Mouse (Mus musculus): ENCODE results near the gene Csf1.

Csf1 gene

DNA sequence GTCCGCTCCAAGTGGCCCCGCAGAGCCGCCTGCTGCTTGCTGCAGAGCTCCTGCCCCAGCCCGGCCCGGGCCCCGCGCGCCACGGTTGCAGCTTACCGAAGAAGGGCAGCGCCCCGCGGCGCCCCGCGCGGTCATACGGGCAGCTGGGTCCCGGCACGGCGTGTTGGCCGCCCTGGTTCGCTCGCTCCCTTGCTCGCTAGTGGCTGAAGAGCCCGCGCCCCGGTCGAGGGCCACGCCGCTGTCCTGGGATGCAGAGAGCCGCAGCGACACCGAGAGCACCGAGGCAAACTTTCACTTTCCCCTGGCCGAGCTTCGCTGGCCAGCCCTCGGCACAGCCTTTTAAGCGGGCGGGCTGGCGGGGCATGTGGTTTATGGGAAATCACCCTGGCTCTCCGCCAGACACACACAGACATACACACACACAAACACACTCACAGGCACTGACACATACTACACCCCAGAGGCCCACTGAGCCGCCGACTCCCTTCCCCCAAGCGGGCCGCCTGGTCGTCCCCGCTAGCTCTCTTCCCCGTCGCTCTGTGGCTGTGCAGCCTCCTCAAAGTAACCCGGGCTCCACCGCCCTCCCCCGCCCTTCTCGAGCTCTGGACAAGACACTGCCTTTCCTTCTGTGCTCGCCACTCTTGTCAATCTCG, at the start of gene Csf1:
Gene Csf1, minus strand, starts transcription at position 541 of the 653 bp plus-strand sequence.
- peak; percentile 75 for DNase-seq

DNA sequence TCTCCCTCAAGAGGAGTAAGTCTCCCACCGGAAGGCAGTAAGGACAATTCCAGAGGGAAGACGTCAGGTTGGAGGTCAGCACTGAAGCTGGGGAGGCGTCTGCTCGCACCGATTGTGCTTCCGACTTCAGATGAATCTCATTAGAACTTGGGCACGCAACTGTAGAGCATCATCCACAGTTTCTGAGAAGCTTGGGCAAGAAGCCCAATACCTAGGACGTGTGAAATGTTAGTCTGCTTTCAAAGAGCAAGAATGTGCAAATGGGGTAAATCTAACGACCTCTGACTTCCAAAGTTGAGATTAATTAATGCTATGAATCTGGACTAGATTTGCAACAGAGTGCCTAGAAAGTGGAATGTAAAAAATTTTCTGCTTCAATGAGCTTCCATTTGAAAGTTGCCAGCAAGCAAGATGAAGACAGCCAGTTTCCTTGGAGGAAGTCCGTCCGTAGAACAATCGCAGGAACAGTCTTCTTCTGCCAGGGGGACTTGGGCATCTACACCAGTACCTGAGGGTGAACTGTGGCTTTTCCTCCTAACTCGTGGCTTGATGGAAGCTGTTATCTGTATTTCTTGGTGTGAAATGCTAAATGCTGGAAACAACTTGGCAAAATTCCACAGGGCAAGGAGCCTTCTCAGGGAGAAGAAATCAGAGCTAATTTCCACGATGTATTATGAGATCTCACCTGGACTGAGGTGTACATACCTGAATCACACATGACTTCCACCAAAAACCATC, 47.9 kb upstream of the Csf1 start:
- DNase-seq = no peak

DNA sequence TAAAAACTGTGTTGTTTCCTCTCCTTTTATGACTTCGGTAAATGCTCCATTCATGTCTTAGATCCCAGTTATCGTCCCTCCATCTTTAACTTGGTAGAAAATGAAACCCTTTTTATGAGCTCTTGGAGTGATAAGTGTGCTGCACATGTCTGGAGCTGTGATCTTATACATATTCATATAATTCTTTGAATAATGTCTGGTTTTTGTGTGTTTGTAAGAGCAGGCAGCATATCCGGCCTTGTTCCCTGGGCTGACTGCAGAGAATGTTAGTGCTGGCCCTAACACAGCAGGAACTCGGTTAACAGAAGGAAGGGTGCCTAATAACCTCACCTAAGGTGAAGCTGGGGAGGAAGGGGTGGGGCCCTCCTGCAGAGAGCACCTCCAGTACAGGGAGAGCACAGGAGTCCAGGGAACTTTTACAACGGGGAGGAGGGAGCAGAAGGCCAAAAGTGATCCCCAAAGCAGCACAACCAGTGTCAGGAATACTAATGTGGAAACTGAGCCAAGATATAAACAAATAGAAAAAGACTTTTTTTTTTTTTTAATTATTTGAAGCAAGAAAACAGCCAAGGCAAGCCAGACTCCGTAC, 47.2 kb upstream of the Csf1 start:
- DNase-seq = no peak

DNA sequence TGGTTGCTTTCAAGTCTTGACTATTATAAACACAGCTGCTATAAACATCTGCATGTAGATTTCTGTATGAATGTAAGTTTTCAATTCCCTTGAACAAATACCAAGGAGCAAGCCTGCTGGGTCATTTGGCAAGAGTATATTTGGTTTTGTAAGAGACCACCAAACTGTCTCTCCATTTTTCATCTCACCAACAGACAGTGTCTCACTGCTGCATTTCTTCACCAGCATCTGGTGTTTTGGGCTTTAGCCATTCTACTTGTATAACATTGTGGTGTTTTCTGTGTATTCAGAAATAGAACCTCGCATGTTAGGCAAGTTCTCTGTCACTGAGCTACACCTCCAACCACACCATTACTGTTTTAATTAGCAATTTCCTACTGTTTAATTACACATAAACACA, 46.6 kb upstream of the Csf1 start:
- no peak for DNase-seq

DNA sequence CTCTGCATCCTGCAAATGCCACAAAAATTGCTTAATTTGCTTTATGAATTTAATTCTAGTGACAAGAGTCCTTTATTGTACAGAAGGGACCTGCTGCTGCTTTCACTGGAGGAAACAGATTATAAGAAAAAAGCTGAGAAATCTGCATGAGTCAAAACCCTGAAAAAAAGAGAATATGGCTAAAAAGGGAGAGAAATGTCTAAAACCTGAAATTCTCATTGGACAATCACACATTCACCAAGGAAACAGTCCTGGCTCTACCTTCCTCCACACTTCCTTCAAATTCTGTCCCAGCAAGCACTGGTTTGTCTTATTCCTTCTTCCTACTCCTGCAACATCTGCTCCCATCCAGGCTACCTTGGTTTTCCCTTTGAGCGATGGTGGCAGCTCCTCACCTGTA, 44.5 kb upstream of the Csf1 start:
- no peak for DNase-seq

DNA sequence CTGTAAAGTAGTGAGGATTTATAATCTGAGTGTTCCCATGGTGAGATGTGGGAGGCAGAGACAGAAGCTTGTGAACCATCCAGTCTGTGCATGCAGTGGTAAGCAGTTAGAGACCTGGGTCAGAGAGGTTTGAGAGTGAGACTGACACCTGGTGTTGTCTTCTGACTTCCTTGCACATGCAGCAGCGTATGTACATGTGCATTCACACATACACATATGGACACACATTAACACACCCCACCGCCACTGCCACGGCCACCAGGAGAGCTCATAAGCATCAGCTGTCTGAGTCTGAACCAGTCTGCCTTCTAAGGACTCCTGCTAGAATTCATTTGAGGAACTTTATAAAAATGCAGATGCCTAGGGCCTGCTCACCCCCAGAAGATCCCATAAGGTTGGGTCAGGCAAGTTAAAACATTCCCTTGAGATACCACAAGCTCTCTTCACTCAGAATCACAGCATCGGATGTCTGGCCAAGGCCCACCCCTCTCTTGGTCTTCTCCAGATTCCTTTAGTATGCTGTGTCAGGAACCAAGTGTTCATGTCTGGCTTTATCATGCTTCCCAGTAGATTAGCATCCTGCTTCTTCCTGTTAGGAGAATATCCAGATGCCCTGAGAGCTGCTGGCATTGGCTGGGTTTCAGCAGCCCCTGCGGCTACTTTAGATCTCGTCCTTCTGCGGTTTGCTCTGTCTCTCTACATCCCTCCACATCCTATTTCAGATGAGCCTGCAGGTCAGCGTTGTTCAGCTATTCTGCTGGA, 42.1 kb upstream of the Csf1 start:
- DNase-seq = no peak

DNA sequence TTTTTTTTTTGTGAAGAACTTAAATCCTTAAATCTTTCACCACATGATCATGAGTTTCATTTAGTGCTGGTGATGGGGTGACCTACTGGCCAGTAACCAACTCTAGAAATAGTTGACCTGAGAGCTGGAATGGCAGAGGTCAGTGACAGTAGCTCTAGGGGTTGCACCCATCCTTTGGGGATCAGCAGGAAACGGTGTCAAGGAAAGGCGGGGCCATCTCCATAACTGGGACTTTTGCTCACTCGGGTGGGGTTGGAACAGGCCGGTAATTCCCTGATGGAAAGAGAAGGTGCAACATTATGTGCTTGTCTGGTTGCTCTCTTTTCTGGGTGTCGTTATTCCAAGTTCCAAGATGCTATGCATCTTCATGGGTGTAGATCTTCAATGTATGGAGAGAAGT, 38.7 kb upstream of the Csf1 start:
- no peak for DNase-seq

DNA sequence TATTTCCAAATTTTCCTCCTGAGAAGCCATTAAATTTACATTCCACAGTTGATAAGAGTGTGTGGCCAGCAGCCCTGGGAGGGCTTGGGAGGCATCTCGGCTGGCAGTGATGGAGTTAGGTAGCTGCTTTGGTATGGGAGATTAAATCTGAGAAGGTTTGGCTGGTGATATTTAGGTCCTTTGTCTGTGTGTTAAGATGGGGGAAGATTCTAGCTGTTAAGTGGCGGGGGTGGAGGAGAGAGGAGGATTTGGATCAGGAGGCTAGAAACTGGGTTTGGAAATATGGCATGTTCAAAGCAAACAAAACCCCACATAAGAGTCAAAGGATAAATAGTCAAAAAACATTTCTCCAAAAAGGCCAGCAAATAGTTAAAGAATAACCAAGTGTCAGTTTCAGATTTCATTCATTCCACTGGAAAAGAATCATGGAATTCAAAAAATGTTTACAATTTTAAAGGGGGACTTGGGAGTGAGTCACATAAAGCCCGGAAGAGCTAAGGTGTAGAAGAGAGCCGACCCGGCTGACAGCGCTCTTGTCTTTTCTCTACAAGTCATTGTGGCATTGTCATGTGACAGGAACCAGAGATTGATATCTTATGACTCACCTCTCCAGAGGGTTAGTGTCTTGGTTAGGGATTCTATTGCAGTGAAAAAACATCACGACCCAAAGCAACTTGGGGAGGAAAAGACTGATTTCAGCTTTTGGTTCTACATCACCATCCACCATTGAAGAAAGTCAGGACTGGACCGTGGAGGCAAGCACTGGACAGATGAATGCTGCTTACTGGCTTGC, 36.1 kb upstream of the Csf1 start:
- DNase-seq = no peak

DNA sequence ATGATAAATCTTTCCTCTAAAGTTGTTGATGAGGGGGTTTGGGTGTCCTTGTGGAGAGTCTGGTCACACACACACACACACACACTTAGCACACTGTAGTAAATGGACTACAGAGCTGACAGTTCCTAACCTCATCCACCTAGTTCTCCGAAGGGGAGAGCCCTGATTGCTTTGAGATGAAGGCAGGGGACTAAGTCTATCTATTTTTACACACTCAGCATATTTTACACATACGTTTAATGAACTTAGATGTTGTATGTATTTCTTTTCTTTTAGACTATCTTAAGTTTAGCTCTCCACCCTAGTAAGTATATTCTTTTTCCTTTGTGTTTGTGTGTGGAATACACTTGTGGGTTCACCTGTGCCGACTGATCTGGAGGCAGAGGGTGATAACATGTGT, 34.6 kb upstream of the Csf1 start:
- no peak for DNase-seq

DNA sequence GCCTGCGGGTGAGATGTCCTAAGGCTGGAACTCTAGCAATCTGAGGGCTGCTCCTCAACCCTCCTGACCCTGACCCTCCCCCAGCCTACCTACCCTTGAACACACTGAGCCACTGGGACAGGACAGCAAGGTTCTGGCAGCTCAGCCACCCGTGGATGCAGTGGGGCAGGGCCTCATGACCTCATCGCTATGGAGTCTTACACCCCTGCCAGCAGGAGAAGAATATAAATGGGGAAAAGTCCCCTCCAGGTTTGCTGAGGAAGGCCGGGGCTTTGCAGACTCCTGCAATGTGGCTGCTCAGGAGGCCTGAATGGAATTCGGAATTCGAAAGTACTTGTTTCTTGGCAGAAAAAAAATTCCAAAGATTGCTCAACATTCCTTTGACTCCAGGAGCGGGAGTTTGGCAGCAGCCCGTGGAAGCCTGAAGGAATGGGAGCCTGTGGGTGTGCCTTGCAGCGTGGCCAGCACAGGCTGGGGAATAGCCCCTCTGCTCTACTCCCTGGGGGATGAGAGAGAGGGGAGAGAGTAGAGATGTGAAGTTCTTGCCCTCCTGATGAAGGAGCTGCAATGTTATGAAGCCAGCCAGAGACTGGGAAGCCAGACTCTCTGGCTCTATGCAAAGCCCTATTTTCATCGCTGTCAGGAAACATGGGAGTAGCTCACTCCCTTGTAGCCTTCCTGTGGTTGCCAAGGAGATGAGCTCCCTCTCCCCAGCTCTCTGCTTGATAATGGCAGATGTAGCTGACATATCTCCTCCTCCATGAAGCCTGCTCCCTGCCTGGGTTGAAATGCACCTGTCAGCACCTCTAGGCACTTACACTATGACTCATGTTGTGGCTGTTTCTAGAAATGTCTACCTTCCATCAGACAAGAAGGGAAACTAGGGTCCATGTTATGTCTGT, 33.3 kb upstream of the Csf1 start:
- peak in 1 of 2 experiments; percentile 14 for DNase-seq

DNA sequence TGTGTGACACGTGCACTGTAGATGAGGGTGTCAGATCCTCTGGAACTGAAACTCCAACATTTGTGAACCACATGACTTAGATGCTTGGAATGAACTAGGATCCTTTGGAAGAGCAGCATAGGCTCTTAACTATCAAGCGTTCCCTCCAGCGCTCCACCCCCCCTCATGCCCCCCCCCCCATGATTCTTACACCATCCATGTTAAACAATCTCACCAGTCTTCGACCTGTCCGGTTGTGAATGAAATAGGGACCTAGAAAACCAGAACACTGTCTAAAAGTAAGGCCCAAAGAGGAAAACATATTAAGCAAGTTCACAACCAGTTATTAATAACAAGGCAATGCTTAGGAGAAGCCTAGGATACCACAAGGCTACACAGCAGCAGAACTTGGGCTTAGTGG, 32.5 kb upstream of the Csf1 start:
- DNase-seq = no peak

DNA sequence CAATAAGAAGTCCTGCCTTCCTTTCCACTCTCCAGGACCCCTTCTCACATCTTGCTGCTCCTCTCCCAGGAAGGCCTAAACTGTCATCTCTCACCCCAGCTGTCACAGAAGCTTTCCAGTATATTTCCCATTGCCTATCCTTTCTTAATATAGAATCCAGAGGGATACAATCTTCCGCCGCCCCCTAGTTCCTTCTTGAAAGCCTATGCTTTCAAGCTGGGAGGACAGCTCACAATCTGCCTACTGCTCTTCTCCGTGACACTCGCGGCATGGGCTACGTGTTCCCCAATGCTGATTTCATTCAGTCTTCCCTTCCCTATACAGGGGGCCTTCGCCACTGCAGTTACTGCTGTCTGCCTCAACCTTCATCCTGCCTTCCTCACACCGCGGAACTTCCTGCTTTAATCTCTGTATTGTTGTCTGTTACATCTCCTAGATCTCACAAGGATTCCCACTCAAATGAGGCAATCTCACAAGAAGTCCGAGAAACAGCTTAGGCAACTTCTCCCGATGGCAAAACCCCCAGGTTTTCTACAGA, 30.6 kb upstream of the Csf1 start:
- DNase-seq = no peak

DNA sequence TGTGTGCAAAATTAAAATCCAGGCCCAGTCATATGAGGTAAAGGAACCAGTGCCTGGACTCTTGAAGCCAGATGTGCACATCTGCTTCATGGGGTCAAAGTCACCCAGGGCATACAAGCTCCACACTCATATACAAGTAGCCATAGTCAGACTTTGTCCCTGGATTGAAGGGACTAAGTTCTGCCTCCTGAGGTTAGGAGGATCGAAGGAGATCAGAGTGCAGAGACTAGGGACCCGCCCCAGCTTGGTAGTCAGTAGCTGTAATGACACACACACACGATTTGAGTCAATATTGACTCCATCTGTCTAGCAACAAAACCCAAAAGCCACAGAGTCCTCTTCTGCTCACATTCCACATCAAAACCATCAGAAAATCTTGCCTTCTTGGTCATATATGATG, 30.0 kb upstream of the Csf1 start:
- no peak for DNase-seq

DNA sequence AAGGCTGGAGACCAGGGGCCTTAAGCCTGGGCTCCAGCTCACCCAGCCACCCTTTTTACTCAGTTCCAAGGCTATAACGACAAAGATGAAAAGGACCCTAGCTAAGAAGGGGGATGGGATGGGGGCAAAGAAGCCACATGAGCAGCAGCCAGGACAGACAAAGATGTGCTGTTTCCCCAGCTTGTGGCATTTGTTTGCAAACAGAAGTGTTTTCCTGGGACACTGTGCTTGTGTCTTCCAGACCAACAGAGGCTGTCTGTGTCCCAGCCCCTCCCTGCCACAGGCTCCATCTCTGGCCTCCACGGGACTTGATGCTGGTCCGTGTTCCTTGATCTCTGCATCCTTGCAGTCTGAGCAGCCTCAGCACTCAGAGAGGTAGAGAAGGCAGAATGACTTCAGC, 28.6 kb upstream of the Csf1 start:
- no peak for DNase-seq

DNA sequence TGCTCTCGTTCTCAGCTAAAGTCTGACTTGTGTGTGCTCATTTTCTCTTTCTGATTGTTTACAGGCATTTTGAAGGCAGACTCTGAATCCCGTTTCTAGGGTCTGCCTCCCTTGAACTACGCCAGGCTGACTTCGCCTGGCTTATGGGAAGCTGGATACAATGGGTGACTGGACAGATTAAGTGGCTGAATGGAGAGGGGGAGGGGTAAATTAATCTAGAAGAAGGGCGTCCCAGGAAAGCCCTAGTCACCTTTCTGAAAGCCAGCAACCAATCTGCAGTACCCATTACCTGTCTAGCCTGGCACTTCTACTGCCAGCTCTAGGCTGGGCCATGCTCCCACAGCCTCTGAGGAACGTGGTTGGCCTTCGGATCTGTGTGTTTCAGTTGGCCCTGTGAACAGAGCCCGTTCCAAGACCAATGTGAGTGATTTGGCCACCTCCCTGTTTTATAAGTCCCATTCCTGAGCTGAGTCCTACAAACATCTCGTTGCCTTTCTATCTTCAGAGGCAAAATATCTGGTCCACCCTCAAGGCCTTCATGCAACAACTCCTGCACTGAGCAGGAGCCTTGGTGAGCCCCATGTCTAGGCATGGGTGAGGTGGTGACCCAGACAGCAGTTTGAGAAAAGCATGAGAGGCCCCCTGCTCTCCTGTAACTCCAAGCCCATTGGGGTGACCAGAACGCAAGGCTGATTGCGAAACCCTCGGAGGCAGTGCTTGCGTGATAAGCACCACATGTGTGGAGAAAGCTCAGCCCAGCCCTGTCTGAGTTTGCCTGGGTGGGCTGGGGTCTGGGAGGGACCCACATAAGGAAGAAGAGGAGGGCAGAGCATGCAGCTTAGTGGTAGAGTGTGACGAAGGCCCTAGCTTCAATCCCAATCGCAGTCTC, 27.6 kb upstream of the Csf1 start:
- no peak for DNase-seq

DNA sequence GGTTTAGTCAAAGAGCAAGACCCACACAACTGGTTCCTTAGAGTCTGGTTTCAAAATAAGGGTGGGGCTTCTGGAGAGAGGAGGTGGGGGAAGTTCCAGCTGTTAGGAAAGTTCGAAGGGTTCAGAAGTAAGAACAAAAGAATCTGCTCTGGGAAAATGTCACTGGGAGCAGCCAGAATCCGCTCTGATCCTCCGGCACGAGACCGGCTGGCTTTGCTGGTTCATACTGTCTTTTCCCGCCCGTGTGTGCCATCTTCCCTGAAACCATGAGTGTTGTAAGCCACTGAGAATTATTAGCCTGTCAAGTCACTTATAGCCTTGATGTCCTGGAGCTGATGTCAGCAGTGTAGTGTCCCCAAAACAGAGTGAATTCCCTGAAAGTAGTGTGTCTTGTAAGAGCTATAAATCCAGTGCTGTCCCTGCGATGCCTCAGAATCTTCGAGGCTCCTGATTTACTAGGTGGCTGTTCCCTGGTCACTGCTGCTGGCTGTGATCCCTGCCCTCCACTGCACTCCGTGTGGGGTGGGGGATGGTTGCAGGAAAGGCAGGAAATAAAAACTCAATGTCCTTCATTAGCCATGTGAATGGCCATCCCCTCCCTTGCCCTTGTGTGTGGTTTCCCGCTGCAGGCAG, 26.8 kb upstream of the Csf1 start:
- DNase-seq = no peak

DNA sequence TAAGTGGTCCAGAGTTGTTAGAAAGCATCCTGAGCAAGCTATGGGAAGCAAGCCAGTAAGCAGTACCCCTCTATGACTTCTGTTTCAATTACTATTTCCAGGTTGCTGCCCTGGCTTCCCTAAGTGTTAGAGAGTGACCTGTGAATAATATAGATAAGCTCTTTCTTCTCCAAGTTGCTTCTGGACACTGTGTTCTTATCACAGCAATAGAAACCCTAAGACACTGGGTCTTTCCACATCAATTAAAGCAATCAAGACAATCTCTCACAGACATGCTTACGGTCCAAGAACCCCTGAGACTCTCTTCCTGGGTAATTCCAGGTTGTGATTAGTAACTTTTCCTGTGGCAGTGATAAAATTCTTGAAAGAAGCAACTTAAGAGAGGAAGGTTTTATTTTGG, 26.1 kb upstream of the Csf1 start:
- DNase-seq = no peak

DNA sequence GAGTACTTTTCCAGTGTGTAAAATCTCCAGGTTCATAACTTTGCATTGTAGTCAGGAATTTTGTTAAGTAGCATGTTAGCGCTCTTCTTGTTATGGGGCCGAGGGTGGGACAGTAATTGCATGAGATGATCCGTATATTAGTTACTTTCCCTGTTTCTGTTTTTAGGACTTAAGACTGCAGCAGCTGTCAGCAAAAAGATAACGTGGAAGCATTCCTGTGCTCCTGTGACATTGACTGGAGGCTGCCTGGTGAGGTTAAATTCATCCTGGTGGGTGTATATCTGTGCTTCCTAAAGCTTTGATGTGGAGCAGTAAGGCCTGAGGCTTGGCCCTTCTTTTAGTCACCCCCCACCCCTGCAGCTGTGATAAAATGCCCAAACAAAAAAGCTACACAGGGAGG, 25.3 kb upstream of the Csf1 start:
- DNase-seq = no peak

DNA sequence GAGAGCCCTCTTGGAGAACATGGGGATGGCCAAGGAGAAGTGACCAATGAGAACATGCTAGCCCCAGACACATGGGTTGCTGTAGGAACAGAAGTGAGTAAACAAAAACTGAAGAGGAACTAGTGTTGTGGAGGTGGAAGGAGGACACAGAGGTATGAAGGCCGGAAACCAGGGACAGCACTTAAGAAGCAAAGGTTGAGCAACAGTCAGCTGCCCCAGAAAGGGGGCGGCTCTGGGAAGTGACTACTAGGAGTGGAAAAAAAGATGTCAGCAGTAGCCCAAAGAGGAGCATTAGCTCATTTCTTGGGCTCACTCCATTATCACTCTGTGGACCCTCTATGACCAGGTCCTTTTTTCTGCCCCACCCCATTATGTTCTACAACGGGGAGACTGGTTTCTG, 23.0 kb upstream of the Csf1 start:
- no peak for DNase-seq

DNA sequence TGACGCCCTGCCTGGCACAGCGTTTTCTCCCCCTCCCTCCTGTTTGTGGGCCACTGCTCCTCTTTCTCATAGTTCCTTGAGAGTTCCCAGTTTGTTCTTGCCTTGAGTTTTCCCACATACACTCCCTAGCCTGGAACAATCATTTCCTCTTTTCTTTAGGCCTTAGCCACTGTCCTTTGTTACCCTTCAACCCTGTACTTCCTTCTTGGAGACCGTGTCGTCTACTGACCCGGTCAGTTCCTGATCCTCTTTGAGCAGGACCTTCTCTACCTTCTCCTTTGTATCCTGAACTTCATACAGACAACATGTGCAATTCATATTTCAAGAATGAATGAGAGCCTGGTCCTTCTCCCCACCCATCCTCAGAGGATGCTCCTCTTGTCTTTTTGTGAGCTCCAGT, 21.0 kb upstream of the Csf1 start:
- no peak for DNase-seq

All from cerebellum, postnatal 14 days (tissue).